Mouse (Mus musculus): ENCODE measurements around the gene Iqschfp.

Gene Iqschfp

GRCm38 (mm10) chr3:68570319-68570718, 678.3 kb downstream of the Iqschfp start:
- DNase-seq (ENCODE audit: extremely low read depth, low read depth), result no peak

- DNase-seq (ENCODE audit: extremely low read depth, low read depth), result no peak
These were observed 680.5 kb downstream of the Iqschfp start for GRCm38 (mm10) chr3:68572249-68573225.

GRCm38 (mm10) chr3:68573226-68573624, 681.2 kb downstream of the Iqschfp start:
- no peak for DNase-seq (ENCODE audit: extremely low read depth, low read depth)

GRCm38 (mm10) chr3:68574097-68574496, 682.1 kb downstream of the Iqschfp start:
- no peak for DNase-seq (ENCODE audit: extremely low read depth, low read depth)

GRCm38 (mm10) chr3:68574565-68574964, 682.5 kb downstream of the Iqschfp start:
- no peak for DNase-seq (ENCODE audit: extremely low read depth, low read depth)

- no peak for DNase-seq (ENCODE audit: extremely low read depth, low read depth)
These were observed 683.8 kb downstream of the Iqschfp start for GRCm38 (mm10) chr3:68575636-68576340.

GRCm38 (mm10) chr3:68576431-68576830, 684.4 kb downstream of the Iqschfp start:
- DNase-seq (ENCODE audit: extremely low read depth, low read depth), result no peak

- no peak for DNase-seq (ENCODE audit: extremely low read depth, low read depth)
These were observed 684.9 kb downstream of the Iqschfp start for GRCm38 (mm10) chr3:68576948-68577347.

- no peak for DNase-seq (ENCODE audit: extremely low read depth, low read depth)
These were observed 689.6 kb downstream of the Iqschfp start for GRCm38 (mm10) chr3:68581591-68581990.

GRCm38 (mm10) chr3:68582103-68582740, 690.2 kb downstream of the Iqschfp start:
- DNase-seq (ENCODE audit: extremely low read depth, low read depth), result no peak

- no peak for DNase-seq (ENCODE audit: extremely low read depth, low read depth)
These were observed 691.1 kb downstream of the Iqschfp start for GRCm38 (mm10) chr3:68583031-68583693.

GRCm38 (mm10) chr3:68583771-68584511, 691.9 kb downstream of the Iqschfp start:
- no peak for DNase-seq (ENCODE audit: extremely low read depth, low read depth)

GRCm38 (mm10) chr3:68585213-68585612, 693.2 kb downstream of the Iqschfp start:
- no peak for DNase-seq (ENCODE audit: extremely low read depth, low read depth)

GRCm38 (mm10) chr3:68586646-68587064, 694.6 kb downstream of the Iqschfp start:
- DNase-seq (ENCODE audit: extremely low read depth, low read depth), result no peak

- DNase-seq (ENCODE audit: extremely low read depth, low read depth), result no peak
These were observed 695.7 kb downstream of the Iqschfp start for GRCm38 (mm10) chr3:68587567-68588245.

- no peak for DNase-seq (ENCODE audit: extremely low read depth, low read depth)
These were observed 697.3 kb downstream of the Iqschfp start for GRCm38 (mm10) chr3:68589220-68589840.

GRCm38 (mm10) chr3:68590436-68590835, 698.4 kb downstream of the Iqschfp start:
- DNase-seq (ENCODE audit: extremely low read depth, low read depth), result no peak

GRCm38 (mm10) chr3:68592575-68592974, 700.5 kb downstream of the Iqschfp start:
- DNase-seq (ENCODE audit: extremely low read depth, low read depth), result no peak

GRCm38 (mm10) chr3:68593073-68593867, 701.2 kb downstream of the Iqschfp start:
- no peak for DNase-seq (ENCODE audit: extremely low read depth, low read depth)

Measured in MEL-GATA-1-ER (cell line).